Mouse (Mus musculus): ENCODE results near the gene Rom1. TPM values are rescaled to one million over a fixed set of nuclear protein-coding genes. Genes with fewer than 3 reads are reported as not detected.
"Not testable (repeated sequence)": the region's sequence is repeated elsewhere in the genome, so short reads cannot be mapped to it uniquely, and the experiment has no call there.

The Rom1 gene
- 5.7 and 6.0 TPM in 2 replicates for polyA plus RNA-seq (2015; fragmentation: Nextera tagmentation; extraction: Ambion mirVana)

GRCm38 (mm10) chr19:8929224-8930088 lies at the start of gene Rom1, which contains the start of gene Eml3:
Gene Rom1, minus strand, starts transcription at chr19:8929356.
Gene Eml3, plus strand, starts transcription at chr19:8929552.
- under 1% methylated on average over 67 of the region's 74 CpGs for WGBS
- H3K4me1 ChIP-seq (replicated peaks; ENCODE audit: insufficient read depth, low read length), result peaks cover 5% of the 10 kb centered on the region; the same call in 1 of the 2 replicates
- peak; percentile 44 for TF ChIP-seq CTCF (IDR thresholded peaks at IDR 0.05; ENCODE audit: low read depth)
- H3K27ac ChIP-seq, result peak within 1 kb of the TSS; percentile 95
- peaks cover 23% of the 10 kb centered on the region for H3K36me3 ChIP-seq (ENCODE audit: insufficient read depth, low read length)
- H3K9ac ChIP-seq (ENCODE audit: low read depth, low read length), result peak within 1 kb of the TSS; percentile 86
- H3K4me2 ChIP-seq (ENCODE audit: low read length), result peak within 1 kb of the TSS; percentile 84
- peak; percentile 89 for DNase-seq (ENCODE audit: low spot score)
- H3K9me3 ChIP-seq (replicated peaks; ENCODE audit: low read length), result no peaks in the 10 kb centered on the region
- peak within 1 kb of the TSS; percentile 89 for H3K4me3 ChIP-seq (replicated peaks; ENCODE audit: low read depth, low read length)
- no peaks in the 10 kb centered on the region for H3K27me3 ChIP-seq (ENCODE audit: insufficient read depth, low read length)
- ATAC-seq (replicated peaks; ENCODE audit: low FRiP score, low read depth), result peak; percentile 81

- Histone ChIP-seq H3K27me3 (ENCODE audit: insufficient read depth, low read length) (no peaks in the 10 kb centered on the region), H3K27ac (no peak overlapping the region; the same call in 1 of the 2 replicates), H3K4me1 (replicated peaks; ENCODE audit: insufficient read depth, low read length) (no peaks in the 10 kb centered on the region), H3K9me3 (replicated peaks; ENCODE audit: low read length) (no peaks in the 10 kb centered on the region), H3K9ac (ENCODE audit: low read depth, low read length) (no peak overlapping the region), H3K36me3 (ENCODE audit: insufficient read depth, low read length) (peaks cover 56% of the 10 kb centered on the region), H3K4me3 (replicated peaks; ENCODE audit: low read depth, low read length) (no peak overlapping the region), H3K4me2 (ENCODE audit: low read length) (no peak overlapping the region)
- TF ChIP-seq CTCF (IDR thresholded peaks at IDR 0.05; ENCODE audit: low read depth), result peak; percentile 86
- peak; percentile 90 for DNase-seq (ENCODE audit: low spot score)
- ATAC-seq (replicated peaks; ENCODE audit: low FRiP score, low read depth), result peak; percentile 77
- WGBS, result 41% methylated on average over 3 of the region's 3 CpGs
These were observed 47.4 kb upstream of the Rom1 start for GRCm38 (mm10) chr19:8976535-8976934.

GRCm38 (mm10) chr19:8975491-8975890 lies 46.3 kb upstream of the Rom1 start:
- no peak overlapping the region for H3K9ac ChIP-seq (ENCODE audit: low read depth, low read length)
- no peak overlapping the region for H3K27ac ChIP-seq
- 95% methylated on average over 2 of the region's 2 CpGs for WGBS
- no peak for TF ChIP-seq CTCF (IDR thresholded peaks at IDR 0.05; ENCODE audit: low read depth)
- no peak overlapping the region for H3K4me2 ChIP-seq (ENCODE audit: low read length)
- H3K4me1 ChIP-seq (replicated peaks; ENCODE audit: insufficient read depth, low read length), result no peaks in the 10 kb centered on the region
- no peak for DNase-seq (ENCODE audit: low spot score)
- H3K4me3 ChIP-seq (replicated peaks; ENCODE audit: low read depth, low read length), result no peak overlapping the region
- no peaks in the 10 kb centered on the region for H3K27me3 ChIP-seq (ENCODE audit: insufficient read depth, low read length)
- no peaks in the 10 kb centered on the region for H3K9me3 ChIP-seq (replicated peaks; ENCODE audit: low read length)
- peaks cover 66% of the 10 kb centered on the region for H3K36me3 ChIP-seq (ENCODE audit: insufficient read depth, low read length)
- no peak for ATAC-seq (replicated peaks; ENCODE audit: low FRiP score, low read depth)

GRCm38 (mm10) chr19:8974638-8975037 lies 45.5 kb upstream of the Rom1 start:
- H3K4me1 ChIP-seq (replicated peaks; ENCODE audit: insufficient read depth, low read length), result no peaks in the 10 kb centered on the region
- no peak overlapping the region for H3K4me2 ChIP-seq (ENCODE audit: low read length)
- no peak overlapping the region for H3K9ac ChIP-seq (ENCODE audit: low read depth, low read length)
- ATAC-seq (replicated peaks; ENCODE audit: low FRiP score, low read depth) (no peak), DNase-seq (ENCODE audit: low spot score) (no peak)
- TF ChIP-seq CTCF (IDR thresholded peaks at IDR 0.05; ENCODE audit: low read depth), result peak; percentile 23; the same call in 1 of the 2 replicates
- no peaks in the 10 kb centered on the region for H3K27me3 ChIP-seq (ENCODE audit: insufficient read depth, low read length)
- peaks cover 74% of the 10 kb centered on the region for H3K36me3 ChIP-seq (ENCODE audit: insufficient read depth, low read length)
- H3K9me3 ChIP-seq (replicated peaks; ENCODE audit: low read length), result no peaks in the 10 kb centered on the region
- 68% methylated on average over 1 of the region's 1 CpGs for WGBS
- no peak overlapping the region for H3K27ac ChIP-seq
- no peak overlapping the region for H3K4me3 ChIP-seq (replicated peaks; ENCODE audit: low read depth, low read length)

- not testable (repeated sequence) for H3K27me3 ChIP-seq (ENCODE audit: insufficient read depth, low read length); H3K4me3 ChIP-seq (replicated peaks; ENCODE audit: low read depth, low read length); H3K9ac ChIP-seq (ENCODE audit: low read depth, low read length); H3K9me3 ChIP-seq (replicated peaks; ENCODE audit: low read length); DNase-seq (ENCODE audit: low spot score); H3K27ac ChIP-seq; H3K4me2 ChIP-seq (ENCODE audit: low read length); ATAC-seq (replicated peaks; ENCODE audit: low FRiP score, low read depth); H3K4me1 ChIP-seq (replicated peaks; ENCODE audit: insufficient read depth, low read length)
- peaks cover 69% of the 10 kb centered on the region for H3K36me3 ChIP-seq (ENCODE audit: insufficient read depth, low read length)
- 84% methylated on average over 8 of the region's 8 CpGs for WGBS
These were observed 43.3 kb upstream of the Rom1 start for GRCm38 (mm10) chr19:8972491-8972890.

GRCm38 (mm10) chr19:8967893-8968292 lies 38.7 kb upstream of the Rom1 start:
- H3K9me3 ChIP-seq (replicated peaks; ENCODE audit: low read length), result no peaks in the 10 kb centered on the region
- TF ChIP-seq CTCF (IDR thresholded peaks at IDR 0.05; ENCODE audit: low read depth), result no peak
- peak overlapping the region; percentile 89 for H3K4me3 ChIP-seq (replicated peaks; ENCODE audit: low read depth, low read length)
- H3K4me1 ChIP-seq (replicated peaks; ENCODE audit: insufficient read depth, low read length), result 0 out of 2 replicates have a peak, but pooled peaks cover 5% of the 10 kb centered on the region
- DNase-seq (ENCODE audit: low spot score) (no peak), ATAC-seq (replicated peaks; ENCODE audit: low FRiP score, low read depth) (no peak)
- peak overlapping the region; percentile 81 for H3K4me2 ChIP-seq (ENCODE audit: low read length)
- H3K27me3 ChIP-seq (ENCODE audit: insufficient read depth, low read length), result no peaks in the 10 kb centered on the region
- H3K27ac ChIP-seq, result no peak overlapping the region; the same call in 1 of the 2 replicates
- H3K36me3 ChIP-seq (ENCODE audit: insufficient read depth, low read length), result peaks cover 61% of the 10 kb centered on the region
- WGBS, result 2% methylated on average over 9 of the region's 9 CpGs
- H3K9ac ChIP-seq (ENCODE audit: low read depth, low read length), result peak overlapping the region; percentile 94
